Mouse (Mus musculus) kidney, postnatal 25 days (tissue): ENCODE measurements around the gene Cnksr1.
A peak's percentile ranks its signal among the peaks of the same experiment; 100 is the strongest.
"Not testable (repeated sequence)": the region's sequence is repeated elsewhere in the genome, so short reads cannot be mapped to it uniquely, and the experiment has no call there.

Source experiments
- DNase-seq, 2 experiments: peaks; one replicate each; pipeline ENCODE4 v3.0.0; 2021; ENCODE audit warnings: mixed read lengths in 2 of 2

Cnksr1 gene

GRCm38 (mm10) chr4:134238279-134238651, at the start of gene Cnksr1:
Cnksr1 (minus strand) TSS chr4:134238399.
- peak; percentile 96 to 97 for DNase-seq

DNA sequence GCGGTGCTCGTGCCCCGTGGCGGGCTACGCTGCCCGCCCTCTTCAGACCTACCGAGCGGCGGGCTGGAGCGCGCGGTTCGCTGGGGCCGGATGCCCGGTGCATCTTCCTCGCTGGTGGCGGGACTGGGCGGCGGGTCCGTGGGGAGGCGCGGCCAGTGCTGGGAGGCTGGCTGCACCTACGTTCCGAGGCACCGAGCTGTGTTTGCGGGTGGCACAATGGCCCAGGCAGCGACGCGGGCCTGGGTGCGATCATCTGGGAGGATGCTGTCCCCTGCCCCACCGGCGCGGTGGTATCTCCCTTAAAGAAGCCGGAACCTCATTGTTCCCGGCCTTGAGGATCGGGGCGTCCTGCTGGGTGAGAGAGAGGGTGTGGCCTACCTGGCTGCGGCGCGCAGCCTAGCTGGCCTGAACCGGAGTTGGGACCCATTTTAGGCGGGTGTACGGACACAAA, 49.4 kb upstream of the Cnksr1 start, which contains the start of gene Pdik1l:
Gene Pdik1l, minus strand, starts transcription at position 321 of the 451 bp plus-strand sequence.
- DNase-seq: peak; percentile 78 to 91

- peak; percentile 92 to 96 for DNase-seq
These were observed 49.0 kb upstream of the Cnksr1 start for GRCm38 (mm10) chr4:134287168-134287564.

GRCm38 (mm10) chr4:134286226-134287167, 48.3 kb upstream of the Cnksr1 start:
- peak; percentile 24 to 64 for DNase-seq

DNA sequence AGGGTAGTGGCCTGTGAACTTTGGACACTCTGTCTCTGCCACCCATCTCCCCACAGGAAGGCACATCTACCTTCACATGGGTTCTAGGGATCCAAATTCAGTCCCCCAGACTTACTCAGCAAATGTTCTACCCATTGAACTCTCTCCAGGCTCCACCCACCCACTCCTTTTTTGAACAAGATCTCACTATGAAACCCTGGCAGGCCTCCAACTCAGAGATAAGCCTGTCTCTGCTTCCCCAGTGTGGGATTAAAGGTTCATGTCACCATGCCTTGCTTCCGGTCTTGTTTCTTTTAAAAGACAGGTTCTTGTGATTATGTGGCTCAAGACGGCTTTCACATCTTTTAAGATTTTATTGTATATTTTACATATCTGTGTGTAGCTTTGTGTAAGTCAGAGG, 46.7 kb upstream of the Cnksr1 start:
- DNase-seq: no peak

GRCm38 (mm10) chr4:134273417-134274345, 35.5 kb upstream of the Cnksr1 start:
- DNase-seq: no peak

GRCm38 (mm10) chr4:134272731-134273416, 34.7 kb upstream of the Cnksr1 start:
- no peak for DNase-seq

GRCm38 (mm10) chr4:134271979-134272378, 33.8 kb upstream of the Cnksr1 start:
- no peak for DNase-seq

GRCm38 (mm10) chr4:134269622-134270021, 31.4 kb upstream of the Cnksr1 start:
- not testable (repeated sequence) for DNase-seq

- peak in 1 of 2 experiments; percentile 55 for DNase-seq
These were observed 30.0 kb upstream of the Cnksr1 start for GRCm38 (mm10) chr4:134268102-134268655.

DNA sequence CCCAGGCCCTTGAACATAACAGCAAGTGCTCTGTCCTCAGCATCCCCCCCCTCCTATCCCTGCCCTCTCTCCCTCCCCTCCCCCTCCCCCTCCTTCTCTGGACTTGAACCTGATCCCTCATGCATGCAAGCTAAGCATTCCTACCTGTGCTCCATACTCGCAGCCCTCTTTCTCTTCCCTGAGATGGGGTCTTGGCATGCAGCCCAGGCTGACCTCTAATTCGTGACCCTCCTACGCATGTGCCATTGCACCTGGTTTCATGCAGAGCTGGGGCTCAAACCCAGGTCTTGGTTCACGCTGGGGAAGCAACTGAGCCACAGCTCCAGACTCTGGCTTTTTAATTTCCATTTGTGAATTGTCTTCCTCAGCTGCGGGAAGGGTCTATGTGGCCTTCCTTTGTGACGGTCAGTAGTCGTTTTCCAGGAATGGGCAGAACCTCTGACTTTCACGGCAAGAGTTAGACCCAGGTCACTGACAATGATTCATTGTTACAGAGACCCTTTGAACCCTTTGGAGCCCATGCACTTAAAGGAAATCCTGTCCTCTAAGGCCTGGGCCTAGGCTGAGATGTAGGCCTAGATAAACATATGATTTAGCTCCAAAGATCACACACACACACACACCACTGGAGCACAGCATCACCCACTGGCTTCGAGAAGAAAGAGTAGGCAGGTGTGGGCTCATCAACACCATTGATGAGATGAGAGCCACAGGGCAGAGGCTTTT, 27.8 kb upstream of the Cnksr1 start:
- DNase-seq: peak in 1 of 2 experiments; percentile 44

- peak; percentile 75 to 86 for DNase-seq
These were observed 25.0 kb upstream of the Cnksr1 start for GRCm38 (mm10) chr4:134263191-134263590.

DNA sequence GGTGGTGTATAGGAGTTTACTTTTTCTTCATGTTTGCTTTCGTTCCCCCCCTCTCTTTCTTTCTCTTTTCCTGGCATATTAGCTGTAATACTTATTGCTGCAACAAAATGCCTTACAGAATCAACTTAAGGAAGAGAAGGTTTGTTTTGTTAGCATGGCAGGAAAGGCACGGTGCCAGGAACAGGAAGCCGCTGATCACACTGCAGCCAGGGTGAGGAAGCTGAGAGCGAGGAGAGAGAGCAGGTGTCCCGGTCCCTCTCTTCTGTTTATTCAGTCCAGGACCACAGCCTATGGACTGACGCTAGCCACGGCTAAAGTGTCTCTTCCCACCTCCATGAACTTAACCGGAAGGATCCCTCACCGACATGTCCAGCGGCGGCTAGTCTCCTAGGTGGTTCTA, 20.2 kb upstream of the Cnksr1 start:
- DNase-seq: peak; percentile 45 to 62

GRCm38 (mm10) chr4:134257198-134258009, 19.2 kb upstream of the Cnksr1 start:
- peak; percentile 26 to 58 for DNase-seq

- peak; percentile 70 to 83 for DNase-seq
These were observed 18.4 kb upstream of the Cnksr1 start for GRCm38 (mm10) chr4:134256407-134257197.

DNA sequence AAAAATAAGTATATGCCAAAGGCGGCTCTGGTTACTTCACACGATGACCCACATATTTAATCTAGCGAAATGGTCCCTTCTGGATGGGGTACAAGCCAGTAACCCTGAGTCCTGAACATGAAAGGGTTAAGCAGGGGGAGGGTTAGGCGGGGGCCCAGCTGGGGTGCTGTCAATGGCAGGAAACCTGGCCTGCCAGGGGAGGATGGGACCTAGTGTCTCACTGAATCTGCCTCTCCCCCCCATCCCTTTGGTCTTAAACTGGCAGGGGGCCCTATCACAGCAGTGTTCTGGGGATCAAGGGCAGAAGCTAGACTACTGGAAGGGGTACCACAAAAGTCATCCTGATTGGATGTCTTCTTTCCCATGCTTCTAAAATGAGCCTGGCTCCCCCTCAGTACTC, 17.7 kb upstream of the Cnksr1 start:
- DNase-seq: peak; percentile 45 to 77

GRCm38 (mm10) chr4:134254835-134255234, 16.6 kb upstream of the Cnksr1 start:
- no peak for DNase-seq

DNA sequence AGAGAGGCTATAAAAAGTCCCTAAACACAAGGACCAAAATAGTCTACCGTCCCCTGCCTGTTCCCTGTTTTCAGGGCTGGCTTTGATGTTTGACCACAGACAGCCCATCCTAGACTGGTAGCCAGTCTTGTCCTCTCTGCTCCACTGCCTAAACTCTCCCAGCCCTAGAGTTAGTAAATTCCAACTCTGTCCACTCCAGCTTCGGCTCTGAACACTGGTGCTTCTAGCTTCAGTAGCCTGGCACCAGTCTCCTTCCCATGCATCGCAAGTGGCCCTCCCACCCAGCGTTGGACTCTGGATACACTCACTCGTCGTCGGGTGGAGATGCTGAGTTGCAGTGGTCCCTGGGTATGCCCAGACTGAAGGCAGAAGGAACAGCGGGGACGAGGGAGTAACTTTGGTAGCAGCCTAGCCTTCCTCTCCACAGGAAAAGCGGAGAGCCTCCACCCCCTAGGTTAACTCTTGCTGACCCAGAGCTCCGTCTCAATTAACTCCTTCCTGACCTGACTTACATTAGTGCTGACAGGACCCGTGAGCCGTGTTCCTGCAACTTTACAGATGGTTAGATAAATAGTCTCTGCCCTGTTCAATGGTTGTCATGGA, 15.6 kb upstream of the Cnksr1 start, which contains the start of gene Grrp1:
Gene Grrp1, minus strand, starts transcription at position 385 of the 603 bp plus-strand sequence.
- DNase-seq: peak; percentile 49 to 72
